Mouse (Mus musculus): ENCODE results near the gene Fes. TPM values are rescaled to one million over a fixed set of nuclear protein-coding genes. Genes with fewer than 3 reads are reported as not detected.

Gene Fes
- polyA plus RNA-seq (2015; fragmentation: Nextera tagmentation; extraction: Ambion mirVana) = 16.8 and 18.3 TPM in 2 replicates

DNA sequence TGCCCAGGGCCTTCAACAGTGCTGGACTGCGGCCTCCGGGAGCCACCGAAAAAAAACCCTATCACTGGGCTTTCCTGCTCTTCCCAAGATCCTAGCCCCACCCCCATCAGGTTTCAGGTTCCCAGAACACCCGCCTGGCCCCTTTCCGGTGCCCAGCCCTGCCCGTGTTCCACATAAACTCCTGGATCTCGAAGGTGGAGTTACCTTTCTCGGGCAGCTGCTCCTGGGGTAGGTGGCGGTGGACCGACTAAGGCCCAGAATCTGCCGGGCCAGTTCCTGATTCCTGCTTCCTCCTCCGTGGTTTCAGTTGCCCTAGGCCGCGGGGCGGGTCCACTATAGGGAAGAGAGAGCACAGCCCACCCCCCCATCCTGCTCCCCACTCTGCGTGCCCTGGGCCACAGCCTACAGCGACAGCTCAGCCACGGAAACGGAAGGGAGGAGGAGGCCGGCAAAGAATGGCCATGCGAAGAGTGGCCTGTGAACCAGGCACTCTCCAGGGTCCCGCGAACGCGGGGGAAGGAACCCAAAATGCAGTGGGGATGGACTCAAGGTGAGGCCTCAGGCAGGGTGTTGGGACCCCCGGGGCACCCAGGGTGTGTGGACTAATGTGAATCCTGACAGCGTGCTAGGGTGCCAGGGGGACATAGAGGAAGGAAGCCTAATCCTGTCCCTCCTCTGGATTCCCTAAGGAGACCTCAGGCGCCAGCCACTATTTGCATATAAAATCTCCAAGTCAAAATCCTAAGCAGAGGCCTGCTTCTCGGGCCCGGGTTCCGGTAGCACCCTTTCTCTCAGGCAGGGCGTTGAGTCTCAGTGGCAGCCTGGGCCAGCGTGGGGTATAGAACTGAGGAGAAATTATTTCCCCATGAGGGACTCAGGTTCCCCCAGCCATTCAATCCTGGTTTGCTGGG is at the start of gene Fes:
Gene Fes (minus strand): TSS at position 314 of the 911 bp plus-strand sequence.
- H3K4me3 ChIP-seq (ENCODE audit: low read length) = peak within 1 kb of the TSS; percentile 52
- no peaks in the 10 kb centered on the region for H3K9me3 ChIP-seq (ENCODE audit: low read length)
- 7% methylated on average over 33 of the region's 33 CpGs for WGBS
- peak; percentile 77 for ATAC-seq (ENCODE audit: low FRiP score, low TSS enrichment)
- H3K36me3 ChIP-seq (ENCODE audit: insufficient read depth, low read length) = peaks cover 34% of the 10 kb centered on the region
- H3K4me2 ChIP-seq (replicated peaks; ENCODE audit: low read depth, low read length) = peak within 1 kb of the TSS; percentile 74
- peak within 1 kb of the TSS; percentile 80 for H3K9ac ChIP-seq (replicated peaks; ENCODE audit: low read length)
- H3K4me1 ChIP-seq (ENCODE audit: insufficient read depth, low read length) = peaks cover 21% of the 10 kb centered on the region
- H3K27me3 ChIP-seq (ENCODE audit: insufficient read depth, low read length) = no peaks in the 10 kb centered on the region
- H3K27ac ChIP-seq (ENCODE audit: low read length) = peak within 1 kb of the TSS; percentile 79

- no peaks in the 10 kb centered on the region for H3K36me3 ChIP-seq (ENCODE audit: insufficient read depth, low read length)
- no peak overlapping the region for H3K9ac ChIP-seq (replicated peaks; ENCODE audit: low read length)
- ATAC-seq (ENCODE audit: low FRiP score, low TSS enrichment) = no peak
- no peak overlapping the region for H3K4me2 ChIP-seq (replicated peaks; ENCODE audit: low read depth, low read length)
- no peak overlapping the region for H3K27ac ChIP-seq (ENCODE audit: low read length)
- peaks cover 19% of the 10 kb centered on the region for H3K4me1 ChIP-seq (ENCODE audit: insufficient read depth, low read length)
- 86% methylated on average over 7 of the region's 7 CpGs for WGBS
- no peak overlapping the region for H3K4me3 ChIP-seq (ENCODE audit: low read length)
- no peaks in the 10 kb centered on the region for H3K9me3 ChIP-seq (ENCODE audit: low read length)
- H3K27me3 ChIP-seq (ENCODE audit: insufficient read depth, low read length) = no peaks in the 10 kb centered on the region
Measured at GRCm38 (mm10) chr7:80436571-80436970, 48.8 kb upstream of the Fes start.

DNA sequence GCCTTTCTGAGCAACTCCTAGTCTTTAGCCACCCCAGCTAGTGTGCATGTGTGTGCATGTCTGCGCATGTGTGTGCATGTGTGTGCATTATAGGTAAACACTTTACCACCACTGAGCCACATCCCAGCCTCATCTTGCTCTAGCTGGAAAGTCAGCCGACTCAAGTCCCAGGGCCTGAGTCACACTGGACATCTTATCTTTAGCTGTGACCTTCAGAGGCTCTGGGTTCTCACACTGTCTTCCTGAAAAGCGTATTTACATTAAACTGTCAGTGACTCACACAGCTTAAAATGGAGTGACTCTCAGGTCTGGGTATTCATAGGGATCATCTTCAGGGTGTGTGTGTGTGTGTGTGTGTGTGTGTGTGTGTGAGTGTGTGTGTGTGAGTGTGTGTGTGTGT is 47.8 kb upstream of the Fes start:
- H3K27ac ChIP-seq (ENCODE audit: low read length) = no peak overlapping the region
- WGBS = 72% methylated on average over 3 of the region's 3 CpGs
- no peaks in the 10 kb centered on the region for H3K9me3 ChIP-seq (ENCODE audit: low read length)
- no peak overlapping the region for H3K9ac ChIP-seq (replicated peaks; ENCODE audit: low read length)
- H3K4me1 ChIP-seq (ENCODE audit: insufficient read depth, low read length) = peaks cover 19% of the 10 kb centered on the region
- H3K36me3 ChIP-seq (ENCODE audit: insufficient read depth, low read length) = no peaks in the 10 kb centered on the region
- no peak overlapping the region for H3K4me3 ChIP-seq (ENCODE audit: low read length)
- no peak overlapping the region for H3K4me2 ChIP-seq (replicated peaks; ENCODE audit: low read depth, low read length)
- no peaks in the 10 kb centered on the region for H3K27me3 ChIP-seq (ENCODE audit: insufficient read depth, low read length)
- ATAC-seq (ENCODE audit: low FRiP score, low TSS enrichment) = no peak

DNA sequence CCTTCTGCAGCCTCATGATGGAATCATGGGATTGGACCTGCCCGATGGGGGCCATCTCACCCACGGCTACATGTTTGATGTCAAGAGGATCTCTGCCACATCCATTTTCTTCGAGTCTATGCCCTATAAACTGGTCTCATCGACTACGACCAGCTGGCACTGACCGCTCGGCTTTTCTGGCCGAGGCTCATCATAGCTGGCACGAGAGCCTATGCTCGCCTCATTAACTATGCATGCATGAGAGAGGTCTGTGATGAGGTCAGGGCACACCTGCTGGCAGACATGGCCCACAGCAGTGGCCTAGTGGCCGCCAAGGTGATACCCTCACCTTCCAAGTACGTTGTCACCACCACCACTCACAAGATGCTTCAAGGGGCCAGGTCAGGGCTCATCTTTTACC is 41.9 kb upstream of the Fes start:
- 69% methylated on average over 12 of the region's 12 CpGs for WGBS
- no peaks in the 10 kb centered on the region for H3K36me3 ChIP-seq (ENCODE audit: insufficient read depth, low read length)
- H3K9ac ChIP-seq (replicated peaks; ENCODE audit: low read length) = no peak overlapping the region
- H3K9me3 ChIP-seq (ENCODE audit: low read length) = no peaks in the 10 kb centered on the region
- H3K4me3 ChIP-seq (ENCODE audit: low read length) = no peak overlapping the region
- H3K27me3 ChIP-seq (ENCODE audit: insufficient read depth, low read length) = no peaks in the 10 kb centered on the region
- H3K27ac ChIP-seq (ENCODE audit: low read length) = no peak overlapping the region
- ATAC-seq (ENCODE audit: low FRiP score, low TSS enrichment) = no peak; the same call in 1 of the 2 replicates
- H3K4me2 ChIP-seq (replicated peaks; ENCODE audit: low read depth, low read length) = no peak overlapping the region
- no peaks in the 10 kb centered on the region for H3K4me1 ChIP-seq (ENCODE audit: insufficient read depth, low read length)

DNA sequence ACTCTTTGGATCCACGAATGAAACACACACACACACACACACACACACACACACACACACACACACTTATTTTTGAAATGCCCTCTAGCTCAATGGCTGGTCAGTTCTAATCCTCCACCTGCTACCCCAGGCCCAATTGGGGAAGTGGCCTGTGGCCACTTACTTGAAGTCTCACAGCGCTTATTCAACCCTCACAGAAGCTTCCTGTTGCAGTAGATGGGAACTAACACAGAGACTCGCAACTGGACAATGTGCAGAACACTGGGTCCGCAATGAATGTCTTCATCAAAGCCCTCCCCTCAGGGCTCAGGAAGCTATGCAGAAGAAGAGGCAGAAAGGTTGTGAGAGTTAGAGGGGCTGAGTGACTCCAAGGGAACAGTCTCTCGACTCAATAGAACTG is 40.0 kb upstream of the Fes start:
- Histone ChIP-seq H3K36me3 (ENCODE audit: insufficient read depth, low read length) (no peaks in the 10 kb centered on the region), H3K4me3 (ENCODE audit: low read length) (no peak overlapping the region)
- WGBS = 77% methylated on average over 5 of the region's 5 CpGs

DNA sequence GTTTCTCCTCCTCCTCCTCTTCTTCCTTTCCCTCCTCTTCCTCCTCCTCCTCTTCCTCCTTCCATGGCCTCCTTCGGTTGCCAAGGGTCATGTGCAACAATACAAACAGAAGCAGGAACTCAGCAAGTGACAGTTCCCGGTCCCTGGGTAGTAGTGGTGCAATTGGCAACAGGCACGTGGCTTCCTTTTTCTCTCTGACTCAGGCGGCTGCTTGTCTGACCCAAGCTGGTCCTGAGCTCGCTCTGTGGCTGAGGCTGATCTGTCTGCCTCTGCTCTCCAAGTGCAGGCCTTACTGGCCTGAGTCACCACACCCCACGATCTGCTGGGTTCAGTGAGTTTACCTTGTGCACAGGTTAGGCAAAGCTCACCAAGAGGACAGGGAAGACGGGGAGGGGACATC is 38.6 kb upstream of the Fes start:
- no peak for ATAC-seq (ENCODE audit: low FRiP score, low TSS enrichment)

More for the DNA sequence above, 40.0 kb upstream of the Fes start:
- Histone ChIP-seq H3K27ac (ENCODE audit: low read length) (no peak overlapping the region), H3K9ac (replicated peaks; ENCODE audit: low read length) (no peak overlapping the region), H3K27me3 (ENCODE audit: insufficient read depth, low read length) (no peaks in the 10 kb centered on the region), H3K9me3 (ENCODE audit: low read length) (no peaks in the 10 kb centered on the region), H3K4me1 (ENCODE audit: insufficient read depth, low read length) (peaks cover 6% of the 10 kb centered on the region; the same call in 1 of the 2 replicates), H3K4me2 (replicated peaks; ENCODE audit: low read depth, low read length) (no peak overlapping the region)
- no peak for ATAC-seq (ENCODE audit: low FRiP score, low TSS enrichment)

GRCm38 (mm10) chr7:80424722-80425121 is 37.0 kb upstream of the Fes start:
- H3K9me3 ChIP-seq (ENCODE audit: low read length) = no peaks in the 10 kb centered on the region
- H3K36me3 ChIP-seq (ENCODE audit: insufficient read depth, low read length) = no peaks in the 10 kb centered on the region
- H3K9ac ChIP-seq (replicated peaks; ENCODE audit: low read length) = no peak overlapping the region
- no peak overlapping the region for H3K4me3 ChIP-seq (ENCODE audit: low read length)
- peaks cover 7% of the 10 kb centered on the region; the same call in 1 of the 2 replicates for H3K4me1 ChIP-seq (ENCODE audit: insufficient read depth, low read length)
- H3K27ac ChIP-seq (ENCODE audit: low read length) = no peak overlapping the region
- no peaks in the 10 kb centered on the region for H3K27me3 ChIP-seq (ENCODE audit: insufficient read depth, low read length)
- WGBS = 82% methylated on average over 6 of the region's 6 CpGs
- H3K4me2 ChIP-seq (replicated peaks; ENCODE audit: low read depth, low read length) = no peak overlapping the region
- no peak for ATAC-seq (ENCODE audit: low FRiP score, low TSS enrichment)

More for the DNA sequence above, 38.6 kb upstream of the Fes start:
- Histone ChIP-seq H3K4me2 (replicated peaks; ENCODE audit: low read depth, low read length) (no peak overlapping the region), H3K9ac (replicated peaks; ENCODE audit: low read length) (0 out of 2 replicates have a peak overlapping the region, but pooled peaks have one; percentile 10), H3K9me3 (ENCODE audit: low read length) (no peaks in the 10 kb centered on the region), H3K27ac (ENCODE audit: low read length) (no peak overlapping the region), H3K27me3 (ENCODE audit: insufficient read depth, low read length) (no peaks in the 10 kb centered on the region), H3K4me3 (ENCODE audit: low read length) (no peak overlapping the region), H3K36me3 (ENCODE audit: insufficient read depth, low read length) (no peaks in the 10 kb centered on the region), H3K4me1 (ENCODE audit: insufficient read depth, low read length) (peaks cover 7% of the 10 kb centered on the region; the same call in 1 of the 2 replicates)
- 55% methylated on average over 7 of the region's 7 CpGs for WGBS

GRCm38 (mm10) chr7:80422759-80423480 is 35.2 kb upstream of the Fes start:
- Histone ChIP-seq H3K9ac (replicated peaks; ENCODE audit: low read length) (peak overlapping the region; percentile 36), H3K27ac (ENCODE audit: low read length) (no peak overlapping the region), H3K36me3 (ENCODE audit: insufficient read depth, low read length) (no peaks in the 10 kb centered on the region), H3K4me2 (replicated peaks; ENCODE audit: low read depth, low read length) (peak overlapping the region; percentile 44), H3K4me3 (ENCODE audit: low read length) (0 out of 2 replicates have a peak overlapping the region, but pooled peaks have one; percentile 5), H3K27me3 (ENCODE audit: insufficient read depth, low read length) (no peaks in the 10 kb centered on the region), H3K4me1 (ENCODE audit: insufficient read depth, low read length) (peaks cover 13% of the 10 kb centered on the region; the same call in 1 of the 2 replicates), H3K9me3 (ENCODE audit: low read length) (no peaks in the 10 kb centered on the region)
- WGBS = 23% methylated on average over 20 of the region's 20 CpGs
- ATAC-seq (ENCODE audit: low FRiP score, low TSS enrichment) = peak; percentile 52; the same call in 1 of the 2 replicates

GRCm38 (mm10) chr7:80421576-80421975 is 33.8 kb upstream of the Fes start:
- no peaks in the 10 kb centered on the region for H3K9me3 ChIP-seq (ENCODE audit: low read length)
- H3K36me3 ChIP-seq (ENCODE audit: insufficient read depth, low read length) = no peaks in the 10 kb centered on the region
- H3K27me3 ChIP-seq (ENCODE audit: insufficient read depth, low read length) = no peaks in the 10 kb centered on the region
- H3K4me2 ChIP-seq (replicated peaks; ENCODE audit: low read depth, low read length) = no peak overlapping the region
- no peak overlapping the region for H3K27ac ChIP-seq (ENCODE audit: low read length)
- peaks cover 13% of the 10 kb centered on the region; the same call in 1 of the 2 replicates for H3K4me1 ChIP-seq (ENCODE audit: insufficient read depth, low read length)
- 93% methylated on average over 6 of the region's 6 CpGs for WGBS
- no peak overlapping the region for H3K9ac ChIP-seq (replicated peaks; ENCODE audit: low read length)
- no peak for ATAC-seq (ENCODE audit: low FRiP score, low TSS enrichment)
- H3K4me3 ChIP-seq (ENCODE audit: low read length) = no peak overlapping the region
